Mouse (Mus musculus) naive thymus-derived CD4-positive, alpha-beta T cell, adult 2 months (primary cell): ENCODE data around the gene Nfe2.
"Not testable (repeated sequence)": the region's sequence is repeated elsewhere in the genome, so short reads cannot be mapped to it uniquely, and the experiment has no call there.

ENCODE experiments used
- DNase-seq: peaks from one replicate; pipeline ENCODE4 v3.0.0-alpha.2; 2011; ENCODE audit warnings: low read depth

Nfe2 gene

GRCm38 (mm10) chr15:103250195-103250740 lies 7.9 kb downstream of the Nfe2 start:
- peak; percentile 72 for DNase-seq

GRCm38 (mm10) chr15:103249511-103249910 lies 8.7 kb downstream of the Nfe2 start:
- not testable (repeated sequence) for DNase-seq

- no peak for DNase-seq
These were observed 9.5 kb downstream of the Nfe2 start for GRCm38 (mm10) chr15:103248401-103249313.

- DNase-seq: no peak
These were observed 10.3 kb downstream of the Nfe2 start for GRCm38 (mm10) chr15:103247782-103248400.

GRCm38 (mm10) chr15:103247078-103247781 lies 11.0 kb downstream of the Nfe2 start:
- DNase-seq: no peak

GRCm38 (mm10) chr15:103245616-103246015 lies 12.6 kb downstream of the Nfe2 start:
- DNase-seq: no peak

GRCm38 (mm10) chr15:103242885-103243284 lies 15.3 kb downstream of the Nfe2 start:
- no peak for DNase-seq

- DNase-seq: not testable (repeated sequence)
These were observed 16.9 kb downstream of the Nfe2 start for GRCm38 (mm10) chr15:103241071-103242018.

GRCm38 (mm10) chr15:103240160-103241028 lies 17.8 kb downstream of the Nfe2 start, which contains the start of gene Hnrnpa1:
TSS of gene Hnrnpa1 (plus strand) at chr15:103240432.
- DNase-seq: peak; percentile 98

- DNase-seq: peak; percentile 98
These were observed 18.5 kb downstream of the Nfe2 start, which contains the start of gene Cbx5 for GRCm38 (mm10) chr15:103239685-103240159. TSS of gene Cbx5 (minus strand) at chr15:103239816.

- no peak for DNase-seq
These were observed 19.0 kb downstream of the Nfe2 start for GRCm38 (mm10) chr15:103239130-103239684.

- no peak for DNase-seq
These were observed 20.9 kb downstream of the Nfe2 start for GRCm38 (mm10) chr15:103237295-103237694.

GRCm38 (mm10) chr15:103233119-103233518 lies 25.1 kb downstream of the Nfe2 start:
- DNase-seq: no peak

GRCm38 (mm10) chr15:103228904-103229303 lies 29.3 kb downstream of the Nfe2 start:
- DNase-seq: no peak

GRCm38 (mm10) chr15:103227572-103227971 lies 30.6 kb downstream of the Nfe2 start:
- no peak for DNase-seq

GRCm38 (mm10) chr15:103227022-103227421 lies 31.2 kb downstream of the Nfe2 start:
- DNase-seq: no peak

GRCm38 (mm10) chr15:103224161-103224560 lies 34.0 kb downstream of the Nfe2 start:
- DNase-seq: no peak

GRCm38 (mm10) chr15:103221386-103221785 lies 36.8 kb downstream of the Nfe2 start:
- no peak for DNase-seq

GRCm38 (mm10) chr15:103220785-103221184 lies 37.4 kb downstream of the Nfe2 start:
- DNase-seq: no peak
